Mouse (Mus musculus) spleen, adult 2 months (tissue): ENCODE measurements around the gene Fosb. TPM values are rescaled to one million over a fixed set of nuclear protein-coding genes. Genes with fewer than 3 reads are reported as not detected.
A peak's percentile ranks its signal among the peaks of the same experiment; 100 is the strongest.

Source experiments
- DNase-seq, 2 experiments: peaks; one replicate each; pipeline versions ENCODE4 v3.0.0 to v3.0.0-alpha.2; 2012 to 2021; ENCODE audit warnings: low spot score in 2 of 2, low read depth in 1 of 2
- H3K27ac ChIP-seq: fragments of 200-500 bp; 2 replicates; pipeline ENCODE4 v1.5.1; 2012; ENCODE audit warnings: low read length, inconsistent platforms; ENCODE audit not compliant: insufficient read depth
- H3K27me3 ChIP-seq: fragments of 200-500 bp; 2 replicates; pipeline ENCODE4 v1.6.1; 2012; ENCODE audit warnings: mild to moderate bottlenecking, moderate library complexity, low read length, inconsistent platforms; ENCODE audit not compliant: control insufficient read depth, insufficient read depth
- H3K36me3 ChIP-seq: fragments of 200-500 bp; 2 replicates; pipeline ENCODE4 v1.6.1; 2012; ENCODE audit warnings: mild to moderate bottlenecking, low read length, inconsistent platforms; ENCODE audit not compliant: control insufficient read depth, insufficient read depth
- H3K4me1 ChIP-seq: fragments of 200-500 bp; 2 replicates; pipeline ENCODE4 v1.6.1; 2011; ENCODE audit warnings: inconsistent platforms; ENCODE audit not compliant: control insufficient read depth, insufficient read depth, insufficient read length
- H3K4me3 ChIP-seq: fragments of 200-500 bp; 2 replicates; pipeline ENCODE4 v1.5.1; 2011; ENCODE audit warnings: mild to moderate bottlenecking, inconsistent platforms; ENCODE audit not compliant: insufficient read depth, insufficient read length; ENCODE audit errors: extremely low read depth
- CTCF ChIP-seq: fragments of 200-500 bp; IDR thresholded peaks from 2 replicates; pipeline ENCODE4 v1.5.1; 2011; ENCODE audit warnings: mild to moderate bottlenecking, inconsistent platforms; ENCODE audit not compliant: insufficient read depth, insufficient read length, insufficient replicate concordance; ENCODE audit errors: extremely low read depth
- POLR2A ChIP-seq: fragments of 200-500 bp; IDR thresholded peaks from 2 replicates; pipeline ENCODE4 v1.6.1; 2011; ENCODE audit warnings: low read depth, low read length, inconsistent platforms
- WGBS: fragments of 180-500 bp; shearing (Covaris S2); methylation state at CpG from one replicate; pipeline ENCODE4 v1.1.7; 2018; 5-methylcytosine and 5-hydroxymethylcytosine counted together
- polyA plus RNA-seq: library from polyadenylated mRNA; depleted of rRNA; stranded (reverse); fragments of >200 nt; gene quantifications from 2 replicates; pipeline ENCODE4 v1.2.3, GENCODE M21; 2012

The Fosb gene
- polyA plus RNA-seq, 1 experiment: 1.6 TPM

GRCm38 (mm10) chr7:19302264-19303045 is 7.4 kb downstream of the Fosb start:
- no peak overlapping the region for H3K4me3 ChIP-seq
- no peaks in the 10 kb centered on the region for H3K36me3 ChIP-seq
- TF ChIP-seq POLR2A (no peak), CTCF (no peak)
- peaks cover 10% of the 10 kb centered on the region for H3K27me3 ChIP-seq
- 62% methylated on average over 13 of the region's 13 CpGs for WGBS
- DNase-seq: no peak
- H3K27ac ChIP-seq: no peak overlapping the region
- H3K4me1 ChIP-seq: peaks cover 9% of the 10 kb centered on the region; the same call in 1 of the 2 replicates

GRCm38 (mm10) chr7:19301461-19302263 is 8.2 kb downstream of the Fosb start:
- DNase-seq: no peak
- H3K4me3 ChIP-seq: no peak overlapping the region
- TF ChIP-seq POLR2A: no peak
- H3K27ac ChIP-seq: no peak overlapping the region
- 15% methylated on average over 16 of the region's 16 CpGs for WGBS
- H3K27me3 ChIP-seq: peaks cover 10% of the 10 kb centered on the region
- H3K4me1 ChIP-seq: peaks cover 9% of the 10 kb centered on the region; the same call in 1 of the 2 replicates
- no peaks in the 10 kb centered on the region for H3K36me3 ChIP-seq

GRCm38 (mm10) chr7:19300501-19301421 is 9.1 kb downstream of the Fosb start:
- WGBS: under 1% methylated on average over 29 of the region's 29 CpGs
- Histone ChIP-seq H3K4me3 (peak overlapping the region; percentile 41), H3K27ac (no peak overlapping the region), H3K36me3 (no peaks in the 10 kb centered on the region), H3K27me3 (peaks cover 10% of the 10 kb centered on the region), H3K4me1 (peaks cover 9% of the 10 kb centered on the region; the same call in 1 of the 2 replicates)
- DNase-seq: peak; percentile 72 to 75
- TF ChIP-seq POLR2A: no peak
- TF ChIP-seq CTCF: peak; percentile 96

- peaks cover 3% of the 10 kb centered on the region; the same call in 1 of the 2 replicates for H3K4me1 ChIP-seq
- H3K27me3 ChIP-seq: peaks cover 2% of the 10 kb centered on the region; the same call in 1 of the 2 replicates
- no peaks in the 10 kb centered on the region for H3K36me3 ChIP-seq
- 17% methylated on average over 3 of the region's 3 CpGs for WGBS
- no peak overlapping the region for H3K27ac ChIP-seq
- TF ChIP-seq CTCF (peak; percentile 64; the same call in 1 of the 2 replicates), POLR2A (no peak)
- H3K4me3 ChIP-seq: no peak overlapping the region
- no peak for DNase-seq
These were observed 10.7 kb downstream of the Fosb start for GRCm38 (mm10) chr7:19299194-19299593.

GRCm38 (mm10) chr7:19297794-19298193 is 12.1 kb downstream of the Fosb start:
- TF ChIP-seq CTCF (no peak), POLR2A (no peak)
- 84% methylated on average over 5 of the region's 5 CpGs for WGBS
- H3K4me1 ChIP-seq: no peaks in the 10 kb centered on the region; the same call in 1 of the 2 replicates
- no peak overlapping the region for H3K4me3 ChIP-seq
- DNase-seq: no peak
- H3K27ac ChIP-seq: no peak overlapping the region
- H3K27me3 ChIP-seq: no peaks in the 10 kb centered on the region
- no peaks in the 10 kb centered on the region for H3K36me3 ChIP-seq

GRCm38 (mm10) chr7:19297034-19297433 is 12.8 kb downstream of the Fosb start:
- DNase-seq: no peak

More at GRCm38 (mm10) chr7:19297034-19297433, 12.8 kb downstream of the Fosb start:
- no peaks in the 10 kb centered on the region for H3K36me3 ChIP-seq
- TF ChIP-seq CTCF (no peak), POLR2A (no peak)
- no peaks in the 10 kb centered on the region for H3K27me3 ChIP-seq
- no peak overlapping the region for H3K4me3 ChIP-seq
- H3K4me1 ChIP-seq: no peaks in the 10 kb centered on the region; the same call in 1 of the 2 replicates
- WGBS: 93% methylated on average over 6 of the region's 6 CpGs
- H3K27ac ChIP-seq: no peak overlapping the region
